Mouse (Mus musculus) intestine, postnatal 0 days (tissue): ENCODE data around the gene Homer2. TPM values are rescaled to one million over a fixed set of nuclear protein-coding genes. Genes with fewer than 3 reads are reported as not detected.

Source experiments
- ATAC-seq: fragments of 200-750 bp; cut with Nextera tagmentation; 2 replicates; pipeline ENCODE4 v1.8.0; 2017; ENCODE audit warnings: mild to moderate bottlenecking, moderate TSS enrichment, moderate library complexity
- H3K27ac ChIP-seq: fragments of 300-500 bp; sonication (generic); 2 replicates; pipeline ENCODE4 v1.5.1; 2014; ENCODE audit warnings: mild to moderate bottlenecking, low read depth, low read length, moderate library complexity
- H3K27me3 ChIP-seq: fragments of 300-500 bp; sonication (generic); replicated peaks from 2 replicates; pipeline ENCODE4 v1.6.1; 2014; ENCODE audit warnings: low read length, mixed read lengths; ENCODE audit not compliant: control insufficient read depth, insufficient read depth
- H3K36me3 ChIP-seq: fragments of 300-500 bp; sonication (generic); 2 replicates; pipeline ENCODE4 v1.6.1; 2014; ENCODE audit warnings: mild to moderate bottlenecking, moderate library complexity; ENCODE audit not compliant: control insufficient read depth, insufficient read depth
- H3K4me1 ChIP-seq: fragments of 300-500 bp; sonication (generic); replicated peaks from 2 replicates; pipeline ENCODE4 v1.6.1; 2014; ENCODE audit warnings: antibody characterized with exemption, low read length, mixed read lengths; ENCODE audit not compliant: control insufficient read depth, insufficient read depth
- H3K4me2 ChIP-seq: fragments of 300-500 bp; sonication (generic); replicated peaks from 2 replicates; pipeline ENCODE4 v1.6.1; 2014; ENCODE audit warnings: low read depth, mild to moderate bottlenecking, moderate library complexity
- H3K4me3 ChIP-seq: fragments of 300-500 bp; sonication (generic); 2 replicates; pipeline ENCODE4 v1.5.1; 2014; ENCODE audit warnings: low read depth, low read length
- H3K9ac ChIP-seq: fragments of 300-500 bp; sonication (generic); 2 replicates; pipeline ENCODE4 v1.6.1; 2014; ENCODE audit warnings: mild to moderate bottlenecking, low read depth, low read length
- H3K9me3 ChIP-seq: fragments of 300-500 bp; sonication (generic); 2 replicates; pipeline ENCODE4 v1.6.1; 2016; ENCODE audit warnings: mixed run types; ENCODE audit not compliant: control insufficient read depth
- CTCF ChIP-seq: sonication (generic); IDR thresholded peaks from 2 replicates; pipeline ENCODE4 v1.5.1; 2016; ENCODE audit warnings: low read depth, mild to moderate bottlenecking, control low read depth, antibody characterized with exemption, moderate library complexity
- WGBS: fragments of 180-500 bp; shearing (Covaris S2); extraction: QIAGEN DNeasy Blood & Tissue Kit; methylation state at CpG from one replicate; pipeline ENCODE4 v1.1.7; 2014; 5-methylcytosine and 5-hydroxymethylcytosine counted together
- polyA plus RNA-seq: library from polyadenylated mRNA; unstranded; fragments of >200 nt; fragmentation: Nextera tagmentation; extraction: Ambion mirVana; gene quantifications from 2 replicates; pipeline ENCODE4 v1.2.1, GENCODE M21; 2015

Gene Homer2
- polyA plus RNA-seq, 1 experiment from 2014 or later: 22.2 TPM

DNA sequence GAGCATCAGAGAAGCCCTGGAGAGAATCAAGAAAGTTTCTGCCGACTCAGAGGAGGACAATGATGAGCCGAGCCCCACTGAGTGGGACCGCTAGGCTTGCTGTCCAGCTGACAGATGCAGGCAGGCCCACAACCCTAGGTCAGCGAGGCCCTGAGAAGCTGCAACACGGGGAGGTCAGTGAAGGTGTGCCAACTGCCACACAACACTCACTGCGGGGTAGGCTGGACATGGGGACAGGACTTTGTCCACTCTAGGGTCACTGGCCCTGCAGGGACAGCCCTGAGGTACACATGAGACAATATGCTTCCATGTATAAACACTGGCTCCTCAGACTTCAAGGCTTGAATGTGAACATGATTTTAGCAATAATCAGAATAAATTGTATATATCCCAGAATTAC lies 111.2 kb downstream of the Homer2 start:
- 88% methylated on average over 6 of the region's 6 CpGs for WGBS
- ATAC-seq: no peak
- no peak overlapping the region for H3K4me3 ChIP-seq
- no peaks in the 10 kb centered on the region for H3K9me3 ChIP-seq
- H3K9ac ChIP-seq: no peak overlapping the region
- TF ChIP-seq CTCF: no peak
- no peaks in the 10 kb centered on the region for H3K27me3 ChIP-seq
- peaks cover 5% of the 10 kb centered on the region; the same call in 1 of the 2 replicates for H3K4me1 ChIP-seq
- H3K4me2 ChIP-seq: no peak overlapping the region
- peaks cover 67% of the 10 kb centered on the region for H3K36me3 ChIP-seq
- H3K27ac ChIP-seq: no peak overlapping the region

DNA sequence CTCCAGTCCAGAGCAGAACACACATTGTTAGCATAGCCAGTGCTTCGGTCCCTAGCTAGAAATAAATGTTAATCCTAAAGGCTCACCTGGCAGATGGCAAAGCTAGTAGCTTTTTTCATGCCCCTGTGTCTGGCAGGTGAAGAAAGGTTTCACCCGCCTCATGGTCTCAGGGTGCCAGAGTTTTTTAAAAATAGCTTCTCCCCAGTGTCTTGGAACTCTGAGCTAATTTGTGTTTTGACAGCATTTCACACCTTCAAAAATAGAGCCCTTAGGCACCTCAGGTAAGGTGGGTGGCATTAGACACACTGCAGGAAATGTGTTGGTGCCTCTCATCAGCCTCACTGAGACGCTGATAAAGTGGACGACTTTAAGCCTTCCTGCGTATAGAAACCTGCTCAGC lies 112.3 kb downstream of the Homer2 start:
- H3K4me1 ChIP-seq: peaks cover 5% of the 10 kb centered on the region; the same call in 1 of the 2 replicates
- no peak overlapping the region for H3K4me3 ChIP-seq
- 78% methylated on average over 5 of the region's 5 CpGs for WGBS
- H3K9me3 ChIP-seq: no peaks in the 10 kb centered on the region
- no peaks in the 10 kb centered on the region for H3K27me3 ChIP-seq
- peaks cover 77% of the 10 kb centered on the region for H3K36me3 ChIP-seq
- no peak overlapping the region for H3K9ac ChIP-seq
- H3K27ac ChIP-seq: no peak overlapping the region
- H3K4me2 ChIP-seq: no peak overlapping the region
- no peak for TF ChIP-seq CTCF
- ATAC-seq: no peak

DNA sequence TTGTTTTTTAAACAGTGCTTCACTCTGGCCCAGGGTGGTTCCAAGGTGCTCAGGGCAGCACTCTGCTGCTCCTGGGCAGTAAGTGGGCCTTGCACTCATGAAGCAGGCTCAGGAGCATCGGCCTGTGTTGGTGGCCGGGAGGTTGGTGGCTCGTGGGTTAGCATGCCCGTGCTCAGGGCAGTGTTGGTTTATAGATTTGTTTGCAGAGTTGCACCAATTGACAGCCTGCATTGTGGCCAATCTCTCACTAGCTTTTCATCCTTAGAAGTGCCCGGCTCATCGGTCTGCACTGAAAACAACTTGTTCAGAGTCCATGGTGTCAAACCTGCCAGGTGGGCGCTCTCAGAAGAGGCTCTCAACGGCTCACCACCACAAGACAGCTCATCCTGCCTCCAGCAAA lies 113.9 kb downstream of the Homer2 start:
- ATAC-seq: no peak
- Histone ChIP-seq H3K9me3 (no peaks in the 10 kb centered on the region), H3K4me2 (no peak overlapping the region), H3K27me3 (no peaks in the 10 kb centered on the region), H3K9ac (no peak overlapping the region), H3K4me1 (no peaks in the 10 kb centered on the region), H3K36me3 (peaks cover 87% of the 10 kb centered on the region), H3K4me3 (no peak overlapping the region), H3K27ac (no peak overlapping the region)
- TF ChIP-seq CTCF: no peak
- WGBS: 85% methylated on average over 8 of the region's 8 CpGs

GRCm38 (mm10) chr7:81592686-81593085 lies 114.6 kb downstream of the Homer2 start:
- Histone ChIP-seq H3K27me3 (no peaks in the 10 kb centered on the region), H3K27ac (no peak overlapping the region), H3K9me3 (no peaks in the 10 kb centered on the region), H3K36me3 (peaks cover 81% of the 10 kb centered on the region), H3K9ac (no peak overlapping the region), H3K4me3 (no peak overlapping the region), H3K4me2 (no peak overlapping the region), H3K4me1 (no peaks in the 10 kb centered on the region)
- WGBS: 80% methylated on average over 9 of the region's 9 CpGs
- ATAC-seq: no peak
- no peak for TF ChIP-seq CTCF

DNA sequence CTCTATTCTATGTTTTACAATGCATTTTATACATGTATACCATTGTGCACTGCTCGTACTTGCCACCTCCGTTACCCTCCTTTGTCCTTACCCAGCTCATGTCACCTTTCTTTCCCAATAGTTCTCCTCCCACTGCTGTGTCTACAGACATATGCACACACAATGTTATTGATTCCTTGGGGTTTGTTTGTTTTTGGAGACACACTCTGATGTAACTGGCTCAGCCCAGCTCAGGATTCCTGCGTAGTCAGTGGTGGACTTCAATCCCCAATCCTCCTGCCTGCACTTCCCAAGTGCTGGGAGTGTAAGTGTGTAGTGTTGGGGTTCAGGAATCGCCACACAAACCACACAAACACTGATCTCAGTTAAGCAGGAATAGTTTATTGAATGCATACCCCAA lies 120.1 kb downstream of the Homer2 start:
- Histone ChIP-seq H3K27me3 (no peaks in the 10 kb centered on the region), H3K27ac (no peak overlapping the region), H3K4me1 (no peaks in the 10 kb centered on the region), H3K9me3 (no peaks in the 10 kb centered on the region), H3K4me3 (no peak overlapping the region), H3K36me3 (peaks cover 66% of the 10 kb centered on the region), H3K9ac (no peak overlapping the region), H3K4me2 (no peak overlapping the region)
- no peak for TF ChIP-seq CTCF
- ATAC-seq: 0 out of 2 replicates have a peak, but pooled peaks have one; percentile 33
- WGBS: 83% methylated on average over 4 of the region's 4 CpGs

- Histone ChIP-seq H3K27ac (peak overlapping the region; percentile 78), H3K9me3 (no peaks in the 10 kb centered on the region), H3K4me2 (no peak overlapping the region), H3K9ac (no peak overlapping the region), H3K4me1 (no peaks in the 10 kb centered on the region), H3K27me3 (no peaks in the 10 kb centered on the region), H3K4me3 (no peak overlapping the region), H3K36me3 (peaks cover 48% of the 10 kb centered on the region)
- ATAC-seq: peak; percentile 54
- WGBS: 55% methylated on average over 7 of the region's 7 CpGs
- no peak for TF ChIP-seq CTCF
These were observed 122.0 kb downstream of the Homer2 start for GRCm38 (mm10) chr7:81585326-81585725.

- no peak for ATAC-seq
- Histone ChIP-seq H3K9me3 (no peaks in the 10 kb centered on the region), H3K4me2 (no peak overlapping the region), H3K4me1 (no peaks in the 10 kb centered on the region), H3K36me3 (peaks cover 44% of the 10 kb centered on the region), H3K4me3 (no peak overlapping the region), H3K27me3 (no peaks in the 10 kb centered on the region), H3K9ac (no peak overlapping the region), H3K27ac (no peak overlapping the region)
- 41% methylated on average over 3 of the region's 3 CpGs for WGBS
- TF ChIP-seq CTCF: peak; percentile 69
These were observed 123.8 kb downstream of the Homer2 start for GRCm38 (mm10) chr7:81583512-81583911.
